Mouse (Mus musculus): ENCODE measurements around the gene Fbxo28. TPM values are rescaled to one million over a fixed set of nuclear protein-coding genes. Genes with fewer than 3 reads are reported as not detected.

Fbxo28 gene
- polyA plus RNA-seq, 1 experiment: 31.0 TPM

DNA sequence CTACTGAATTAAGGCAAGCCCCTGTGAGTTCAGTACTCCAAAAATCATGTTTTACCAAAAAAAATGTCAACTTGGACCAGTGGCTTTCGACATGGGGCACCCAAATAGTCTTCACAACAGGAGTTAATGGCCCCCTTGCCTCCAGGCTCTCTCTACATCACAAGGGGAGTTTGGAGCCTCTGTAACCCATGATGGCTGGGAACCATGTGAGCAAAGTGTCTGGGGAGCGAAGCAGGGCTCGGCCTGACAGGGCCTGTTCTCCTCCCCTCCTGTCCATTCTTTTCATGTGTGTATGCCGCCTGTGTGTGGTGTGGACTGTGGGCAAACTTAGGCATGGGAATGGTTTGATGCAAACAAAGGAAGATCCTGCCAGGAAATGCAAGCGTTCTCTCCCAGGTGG, 27.2 kb downstream of the Fbxo28 start:
- Histone ChIP-seq H3K4me1 (ENCODE audit: control insufficient read depth, insufficient read depth, low read length) (no peaks in the 10 kb centered on the region), H3K4me3 (replicated peaks; ENCODE audit: insufficient read depth, low read depth, low read length) (no peak overlapping the region), H3K27ac (ENCODE audit: insufficient read depth, low read length) (no peak overlapping the region), H3K27me3 (ENCODE audit: control insufficient read depth, insufficient read depth, low read length) (no peaks in the 10 kb centered on the region)
- no peak for DNase-seq
- TF ChIP-seq CTCF (IDR thresholded peaks at IDR 0.05; ENCODE audit: borderline replicate concordance, insufficient read depth, low read depth, low read length) (no peak), POLR2A (IDR thresholded peaks at IDR 0.05; ENCODE audit: borderline replicate concordance, insufficient read depth, low read length) (no peak)
- 94% methylated on average over 5 of the region's 5 CpGs for WGBS

DNA sequence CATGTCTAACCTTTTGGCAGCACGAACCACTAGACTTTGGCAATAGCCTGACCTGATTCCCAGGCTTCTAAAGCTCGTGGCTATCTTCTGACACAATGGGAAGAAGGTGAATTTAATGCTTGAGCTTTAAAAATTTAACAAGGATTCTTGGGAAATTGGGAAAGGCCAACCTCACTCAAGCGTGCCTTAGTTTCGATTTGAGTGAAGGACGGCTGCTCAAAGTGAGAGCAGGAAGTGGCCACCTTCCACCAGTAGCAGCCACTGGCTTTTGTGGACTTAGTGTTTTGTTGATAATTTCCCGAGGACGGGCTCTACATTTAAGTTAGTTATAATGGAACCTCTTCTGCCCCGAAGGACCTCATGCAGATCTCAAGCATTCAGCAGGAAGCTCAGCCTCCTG, 28.2 kb downstream of the Fbxo28 start:
- TF ChIP-seq CTCF (IDR thresholded peaks at IDR 0.05; ENCODE audit: borderline replicate concordance, insufficient read depth, low read depth, low read length) (no peak), POLR2A (IDR thresholded peaks at IDR 0.05; ENCODE audit: borderline replicate concordance, insufficient read depth, low read length) (no peak)
- no peak for DNase-seq
- Histone ChIP-seq H3K27me3 (ENCODE audit: control insufficient read depth, insufficient read depth, low read length) (no peaks in the 10 kb centered on the region), H3K4me1 (ENCODE audit: control insufficient read depth, insufficient read depth, low read length) (no peaks in the 10 kb centered on the region), H3K4me3 (replicated peaks; ENCODE audit: insufficient read depth, low read depth, low read length) (no peak overlapping the region), H3K27ac (ENCODE audit: insufficient read depth, low read length) (no peak overlapping the region)
- WGBS: 89% methylated on average over 8 of the region's 8 CpGs

DNA sequence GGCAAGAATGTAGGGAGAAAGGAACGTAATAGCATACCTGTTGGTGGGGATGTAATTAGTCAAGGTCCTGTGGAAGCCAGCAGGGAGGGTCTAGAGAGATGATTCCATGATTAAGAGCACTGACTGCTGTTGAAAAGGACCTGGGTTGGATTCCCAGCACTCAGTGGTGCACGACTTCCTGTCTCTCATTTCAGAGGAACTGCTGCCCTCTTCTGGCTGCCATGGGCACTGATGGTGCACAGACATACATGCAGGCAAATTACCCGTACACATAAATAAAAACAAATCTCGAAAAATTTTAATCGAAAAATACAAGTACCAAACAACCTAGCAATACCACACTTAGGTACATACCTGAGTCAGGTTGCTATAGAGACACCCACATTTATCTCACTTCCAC, 30.1 kb downstream of the Fbxo28 start:
- TF ChIP-seq POLR2A (IDR thresholded peaks at IDR 0.05; ENCODE audit: borderline replicate concordance, insufficient read depth, low read length): no peak
- TF ChIP-seq CTCF (IDR thresholded peaks at IDR 0.05; ENCODE audit: borderline replicate concordance, insufficient read depth, low read depth, low read length): peak; percentile 17; the same call in 1 of the 2 replicates
- H3K4me1 ChIP-seq (ENCODE audit: control insufficient read depth, insufficient read depth, low read length): no peaks in the 10 kb centered on the region
- H3K27ac ChIP-seq (ENCODE audit: insufficient read depth, low read length): no peak overlapping the region
- H3K4me3 ChIP-seq (replicated peaks; ENCODE audit: insufficient read depth, low read depth, low read length): no peak overlapping the region
- WGBS: 96% methylated on average over 5 of the region's 5 CpGs
- DNase-seq: no peak
- no peaks in the 10 kb centered on the region for H3K27me3 ChIP-seq (ENCODE audit: control insufficient read depth, insufficient read depth, low read length)

DNA sequence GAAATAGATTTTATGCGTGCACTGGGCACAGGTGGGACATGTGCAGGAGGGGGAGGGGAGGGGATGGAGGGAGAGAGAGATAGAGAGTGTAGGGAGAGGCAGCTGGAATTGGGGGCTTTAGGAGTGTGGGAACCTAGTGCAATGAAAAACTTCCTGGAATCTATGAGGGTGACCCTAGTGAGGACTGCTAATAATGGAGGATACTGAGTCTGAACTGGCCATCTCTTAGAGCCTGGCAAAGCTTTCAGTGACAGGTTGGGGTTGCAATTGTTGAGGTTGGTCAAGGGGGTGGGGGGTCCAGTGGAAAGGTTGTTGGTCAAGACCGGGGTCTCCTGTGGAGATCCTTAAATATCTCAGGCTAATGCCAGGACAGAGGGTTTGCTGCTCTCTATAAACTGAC, 31.1 kb downstream of the Fbxo28 start:
- DNase-seq: no peak
- 89% methylated on average over 2 of the region's 2 CpGs for WGBS

DNA sequence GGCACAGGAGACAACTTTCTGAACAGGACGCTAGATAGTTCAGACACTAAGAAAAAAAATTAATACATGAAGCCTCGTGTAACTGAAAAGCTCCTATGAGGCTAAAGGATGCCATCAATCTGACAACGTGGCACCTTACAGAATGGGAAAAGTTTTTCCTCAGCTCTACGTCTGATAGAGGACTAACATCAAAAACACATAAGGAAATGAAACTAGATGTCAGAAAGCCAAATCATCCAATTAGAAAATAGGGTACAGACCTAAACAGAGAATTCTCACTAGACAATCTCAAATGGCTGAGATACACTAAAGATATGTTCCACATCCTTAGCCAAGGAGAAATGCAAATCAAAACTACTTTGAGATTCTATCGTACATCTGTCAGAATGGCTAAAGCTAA, 32.0 kb downstream of the Fbxo28 start:
- 60% methylated on average over 5 of the region's 5 CpGs for WGBS
- Histone ChIP-seq H3K27ac (ENCODE audit: insufficient read depth, low read length) (no peak overlapping the region), H3K4me3 (replicated peaks; ENCODE audit: insufficient read depth, low read depth, low read length) (no peak overlapping the region), H3K4me1 (ENCODE audit: control insufficient read depth, insufficient read depth, low read length) (no peaks in the 10 kb centered on the region), H3K27me3 (ENCODE audit: control insufficient read depth, insufficient read depth, low read length) (no peaks in the 10 kb centered on the region)
- DNase-seq: no peak
- TF ChIP-seq POLR2A (IDR thresholded peaks at IDR 0.05; ENCODE audit: borderline replicate concordance, insufficient read depth, low read length) (no peak), CTCF (IDR thresholded peaks at IDR 0.05; ENCODE audit: borderline replicate concordance, insufficient read depth, low read depth, low read length) (no peak)

More for the DNA sequence above, 31.1 kb downstream of the Fbxo28 start:
- TF ChIP-seq CTCF (IDR thresholded peaks at IDR 0.05; ENCODE audit: borderline replicate concordance, insufficient read depth, low read depth, low read length): no peak
- no peak for TF ChIP-seq POLR2A (IDR thresholded peaks at IDR 0.05; ENCODE audit: borderline replicate concordance, insufficient read depth, low read length)
- H3K27ac ChIP-seq (ENCODE audit: insufficient read depth, low read length): no peak overlapping the region
- H3K4me3 ChIP-seq (replicated peaks; ENCODE audit: insufficient read depth, low read depth, low read length): no peak overlapping the region
- H3K27me3 ChIP-seq (ENCODE audit: control insufficient read depth, insufficient read depth, low read length): no peaks in the 10 kb centered on the region
- no peaks in the 10 kb centered on the region for H3K4me1 ChIP-seq (ENCODE audit: control insufficient read depth, insufficient read depth, low read length)

DNA sequence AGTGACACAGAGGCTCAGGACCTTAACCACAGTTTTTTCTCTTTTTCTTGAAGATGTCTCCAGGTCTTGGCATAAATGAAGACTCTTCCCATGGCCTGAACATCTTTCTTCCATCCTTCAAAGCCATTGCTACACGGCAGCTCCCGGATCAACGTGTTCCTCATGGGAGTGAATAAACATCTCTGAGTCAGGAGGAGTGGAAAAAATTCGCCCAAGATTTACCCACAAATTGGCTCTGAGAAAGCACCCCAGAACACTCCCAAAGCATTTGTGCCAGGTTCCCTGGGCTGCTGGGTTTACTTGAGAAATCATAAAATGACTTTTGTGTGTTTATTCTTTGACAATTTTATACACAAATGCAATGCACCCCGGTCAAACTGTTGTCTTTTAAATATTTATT, 38.5 kb downstream of the Fbxo28 start:
- TF ChIP-seq POLR2A (IDR thresholded peaks at IDR 0.05; ENCODE audit: borderline replicate concordance, insufficient read depth, low read length) (no peak), CTCF (IDR thresholded peaks at IDR 0.05; ENCODE audit: borderline replicate concordance, insufficient read depth, low read depth, low read length) (no peak)
- no peak overlapping the region for H3K4me3 ChIP-seq (replicated peaks; ENCODE audit: insufficient read depth, low read depth, low read length)
- WGBS: 93% methylated on average over 5 of the region's 5 CpGs
- H3K4me1 ChIP-seq (ENCODE audit: control insufficient read depth, insufficient read depth, low read length): no peaks in the 10 kb centered on the region
- DNase-seq: no peak
- no peaks in the 10 kb centered on the region for H3K27me3 ChIP-seq (ENCODE audit: control insufficient read depth, insufficient read depth, low read length)
- H3K27ac ChIP-seq (ENCODE audit: insufficient read depth, low read length): no peak overlapping the region

DNA sequence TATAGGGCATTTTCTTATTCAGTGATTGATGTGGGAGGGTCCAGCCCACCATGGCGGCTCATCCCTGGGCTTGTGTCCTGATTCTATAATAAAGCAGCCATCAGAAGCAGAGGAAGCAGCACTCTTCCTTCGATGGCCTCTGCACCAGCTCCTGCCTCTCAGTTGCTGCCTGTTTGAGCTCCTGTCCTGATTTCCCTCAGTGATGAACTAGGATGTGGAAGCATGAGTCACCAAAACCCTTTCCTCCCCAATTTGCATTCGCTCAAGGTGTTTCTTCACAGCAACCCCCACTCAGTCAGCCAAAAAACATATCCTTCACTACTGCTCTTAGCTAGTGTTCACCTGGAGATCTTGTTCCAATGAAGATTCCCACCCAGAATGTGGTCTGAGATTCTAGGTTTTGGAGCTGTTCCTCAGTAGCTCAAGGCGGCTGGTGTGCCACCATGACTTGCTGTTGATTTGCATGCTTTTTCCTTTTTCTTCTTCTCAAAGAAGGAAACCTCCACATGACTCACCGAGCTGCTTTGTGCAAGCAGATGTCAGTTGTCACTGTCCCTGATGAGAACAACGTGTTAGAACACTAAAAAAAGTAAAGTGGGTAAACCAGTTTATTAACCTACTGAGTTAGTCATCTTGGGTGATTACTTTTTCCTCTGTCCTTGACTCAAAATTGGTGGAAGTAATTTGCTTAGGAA, 39.1 kb downstream of the Fbxo28 start:
- H3K27me3 ChIP-seq (ENCODE audit: control insufficient read depth, insufficient read depth, low read length): no peaks in the 10 kb centered on the region
- DNase-seq: no peak
- no peaks in the 10 kb centered on the region for H3K4me1 ChIP-seq (ENCODE audit: control insufficient read depth, insufficient read depth, low read length)
- H3K4me3 ChIP-seq (replicated peaks; ENCODE audit: insufficient read depth, low read depth, low read length): no peak overlapping the region
- WGBS: 81% methylated on average over 6 of the region's 6 CpGs
- H3K27ac ChIP-seq (ENCODE audit: insufficient read depth, low read length): no peak overlapping the region
- TF ChIP-seq POLR2A (IDR thresholded peaks at IDR 0.05; ENCODE audit: borderline replicate concordance, insufficient read depth, low read length) (no peak), CTCF (IDR thresholded peaks at IDR 0.05; ENCODE audit: borderline replicate concordance, insufficient read depth, low read depth, low read length) (no peak)

DNA sequence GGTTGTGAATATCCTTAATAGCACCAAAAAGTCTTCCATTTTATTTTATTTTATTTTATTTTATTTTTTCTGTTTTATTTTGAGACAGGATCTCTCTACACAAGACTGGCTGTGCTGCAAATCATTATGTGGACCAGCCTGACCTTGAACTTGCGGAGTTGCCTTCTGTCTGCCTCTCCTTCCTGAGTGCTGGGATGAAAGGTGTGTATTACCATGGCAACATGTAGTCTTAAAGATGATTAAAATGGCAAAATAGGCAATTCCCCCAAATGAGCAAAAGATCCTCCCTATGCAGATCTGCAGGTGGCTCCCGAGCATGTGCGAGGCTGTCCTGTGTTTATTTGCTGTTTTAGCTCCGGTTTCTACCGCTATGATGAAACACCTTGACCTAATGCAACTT, 43.6 kb downstream of the Fbxo28 start:
- no peak overlapping the region for H3K4me3 ChIP-seq (replicated peaks; ENCODE audit: insufficient read depth, low read depth, low read length)
- no peak overlapping the region for H3K27ac ChIP-seq (ENCODE audit: insufficient read depth, low read length)
- 97% methylated on average over 5 of the region's 5 CpGs for WGBS
- TF ChIP-seq CTCF (IDR thresholded peaks at IDR 0.05; ENCODE audit: borderline replicate concordance, insufficient read depth, low read depth, low read length) (no peak), POLR2A (IDR thresholded peaks at IDR 0.05; ENCODE audit: borderline replicate concordance, insufficient read depth, low read length) (no peak)
- no peaks in the 10 kb centered on the region for H3K4me1 ChIP-seq (ENCODE audit: control insufficient read depth, insufficient read depth, low read length)
- no peaks in the 10 kb centered on the region for H3K27me3 ChIP-seq (ENCODE audit: control insufficient read depth, insufficient read depth, low read length)
- DNase-seq: no peak
